Mouse (Mus musculus) liver, embryonic 13.5 days (tissue): ENCODE data around the gene Shank1. TPM values are rescaled to one million over a fixed set of nuclear protein-coding genes. Genes with fewer than 3 reads are reported as not detected.

Experiments
- polyA plus RNA-seq: library from polyadenylated mRNA; unstranded; fragments of >200 nt; fragmentation: Nextera tagmentation; extraction: Ambion mirVana; gene quantifications from 2 replicates; pipeline ENCODE4 v1.2.1, GENCODE M21; 2015

Shank1 gene
- polyA plus RNA-seq, 1 experiment from 2014 or later: 0.06 TPM

Other genes with a start within 250 kb of the Shank1 start
- not detected in 2 replicates for gene Klk1b21, start 207.9 kb upstream of the Shank1 start, polyA plus RNA-seq
- gene Klk1b22, start 197.6 kb upstream of the Shank1 start, polyA plus RNA-seq: not detected in 2 replicates
- not detected in 2 replicates for gene Klk1b16, start 173.5 kb upstream of the Shank1 start, polyA plus RNA-seq
- not detected in 2 replicates for gene Klk1b24, start 122.0 kb upstream of the Shank1 start, polyA plus RNA-seq
- not detected in 2 replicates for gene Klk1b3, start 112.1 kb upstream of the Shank1 start, polyA plus RNA-seq
- gene Klk1b4, start 102.8 kb upstream of the Shank1 start, polyA plus RNA-seq: not detected in 2 replicates
- gene Klk1b5, start 94.3 kb upstream of the Shank1 start, polyA plus RNA-seq: not detected in 2 replicates
- not detected in 2 replicates for gene Klk1, start 84.9 kb upstream of the Shank1 start, polyA plus RNA-seq
- gene Gm36864, start 74.1 kb upstream of the Shank1 start, polyA plus RNA-seq: not detected in 2 replicates
- gene 1700028J19Rik, start 63.6 kb upstream of the Shank1 start, polyA plus RNA-seq: 1.3 and 1.6 TPM in 2 replicates
- gene 2410002F23Rik, start 63.5 kb upstream of the Shank1 start, polyA plus RNA-seq: 40.3 and 47.0 TPM in 2 replicates
- gene Acp4, start 52.9 kb upstream of the Shank1 start, polyA plus RNA-seq: not detected in 2 replicates
- gene Gm15517, start 48.8 kb upstream of the Shank1 start, polyA plus RNA-seq: not detected in 2 replicates
- 0.46 and 0.76 TPM in 2 replicates for gene Clec11a, start 3.4 kb upstream of the Shank1 start, polyA plus RNA-seq
- 0.03 and 0.09 TPM in 2 replicates for gene Syt3, start 73.8 kb downstream of the Shank1 start, polyA plus RNA-seq
- gene 1700008O03Rik, start 75.6 kb downstream of the Shank1 start, polyA plus RNA-seq: 0.18 TPM in 1 of 2 replicates, not detected in the other
- gene Lrrc4b, start 118.8 kb downstream of the Shank1 start, polyA plus RNA-seq: not detected in 2 replicates
- 6.0 and 6.9 TPM in 2 replicates for gene Aspdh, start 155.1 kb downstream of the Shank1 start, polyA plus RNA-seq
- gene Josd2, start 157.7 kb downstream of the Shank1 start, polyA plus RNA-seq: 170 and 176 TPM in 2 replicates
- 43.3 and 46.0 TPM in 2 replicates for gene Emc10, start 186.3 kb downstream of the Shank1 start, polyA plus RNA-seq
- gene Fam71e1, start 186.3 kb downstream of the Shank1 start, polyA plus RNA-seq: 1.3 and 1.5 TPM in 2 replicates
- not detected in 2 replicates for gene Mybpc2, start 214.4 kb downstream of the Shank1 start, polyA plus RNA-seq
- gene Spib, start 221.8 kb downstream of the Shank1 start, polyA plus RNA-seq: 0.08 and 0.14 TPM in 2 replicates
- 68.3 and 68.4 TPM in 2 replicates for gene Pold1, start 238.6 kb downstream of the Shank1 start, polyA plus RNA-seq
- gene Nr1h2, start 243.7 kb downstream of the Shank1 start, polyA plus RNA-seq: 40.7 and 47.1 TPM in 2 replicates